Mouse (Mus musculus): ENCODE measurements around the gene Tnfaip2. TPM values are rescaled to one million over a fixed set of nuclear protein-coding genes. Genes with fewer than 3 reads are reported as not detected.

Gene Tnfaip2
- polyA plus RNA-seq, 1 experiment from 2014 or later: 1.9 TPM

DNA sequence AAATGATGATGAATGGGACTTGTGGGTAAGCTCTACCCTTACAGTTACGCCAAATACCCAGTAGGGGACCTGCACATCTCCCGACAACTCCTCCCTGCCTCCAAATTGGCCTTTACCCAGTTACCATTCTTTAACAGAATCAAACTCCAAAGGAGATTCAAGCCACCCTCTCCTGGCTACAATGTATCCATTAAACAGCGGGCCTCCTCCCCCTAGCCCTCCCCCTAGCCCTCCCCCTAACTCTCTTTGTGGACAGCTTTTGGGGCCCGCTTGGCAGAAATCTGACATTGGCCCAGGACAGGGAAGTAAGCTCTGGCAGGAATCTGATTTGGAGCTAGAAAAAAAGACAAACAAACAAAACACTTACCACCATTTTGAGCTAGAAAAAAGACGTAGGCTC is 57.3 kb downstream of the Tnfaip2 start:
- Histone ChIP-seq H3K27me3 (0 out of 2 replicates have a peak, but pooled peaks cover 5% of the 10 kb centered on the region), H3K9me3 (no peaks in the 10 kb centered on the region), H3K4me2 (no peak overlapping the region), H3K36me3 (no peaks in the 10 kb centered on the region), H3K4me3 (no peak overlapping the region), H3K4me1 (replicated peaks) (peaks cover 16% of the 10 kb centered on the region), H3K9ac (no peak overlapping the region), H3K27ac (replicated peaks) (no peak overlapping the region)
- 47% methylated on average over 5 of the region's 5 CpGs for WGBS
- no peak for ATAC-seq (ENCODE audit: low read depth)

GRCm38 (mm10) chr12:111500725-111501124 is 58.5 kb downstream of the Tnfaip2 start:
- Histone ChIP-seq H3K27me3 (0 out of 2 replicates have a peak, but pooled peaks cover 5% of the 10 kb centered on the region), H3K27ac (replicated peaks) (0 out of 2 replicates have a peak overlapping the region, but pooled peaks have one; percentile 0), H3K9me3 (no peaks in the 10 kb centered on the region), H3K9ac (no peak overlapping the region), H3K4me1 (replicated peaks) (peaks cover 18% of the 10 kb centered on the region), H3K4me2 (peak overlapping the region; percentile 30; the same call in 1 of the 2 replicates), H3K36me3 (no peaks in the 10 kb centered on the region), H3K4me3 (no peak overlapping the region)
- ATAC-seq (ENCODE audit: low read depth): peak; percentile 74
- WGBS: 16% methylated on average over 5 of the region's 5 CpGs

DNA sequence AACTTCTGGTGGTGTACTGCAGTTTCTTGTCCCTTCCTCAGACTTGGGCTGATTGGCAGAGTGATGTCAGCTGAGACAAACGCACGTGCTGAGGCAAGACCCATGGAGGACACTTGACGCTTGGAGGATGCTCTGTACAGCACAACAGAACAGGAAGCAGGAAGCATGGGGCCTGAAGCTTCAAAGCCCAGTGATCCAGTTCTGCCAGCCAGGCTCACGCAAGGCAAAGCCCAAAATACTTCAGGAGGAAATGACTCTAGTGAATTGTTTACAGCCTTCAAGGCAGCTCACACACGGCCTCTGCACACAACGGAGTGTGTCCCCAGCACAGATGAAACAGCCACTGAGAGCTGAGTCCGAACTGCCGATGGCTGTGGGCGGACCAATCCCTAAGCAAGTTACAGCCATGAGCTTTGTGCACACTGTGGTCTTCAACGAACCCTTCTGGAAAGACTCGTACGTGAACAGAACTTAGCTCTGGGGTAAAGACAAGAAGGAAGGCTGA is 60.8 kb downstream of the Tnfaip2 start:
- Histone ChIP-seq H3K4me3 (no peak overlapping the region), H3K4me2 (no peak overlapping the region), H3K27ac (replicated peaks) (no peak overlapping the region), H3K36me3 (no peaks in the 10 kb centered on the region), H3K27me3 (0 out of 2 replicates have a peak, but pooled peaks cover 5% of the 10 kb centered on the region), H3K9ac (no peak overlapping the region), H3K4me1 (replicated peaks) (peaks cover 18% of the 10 kb centered on the region), H3K9me3 (no peaks in the 10 kb centered on the region)
- no peak for ATAC-seq (ENCODE audit: low read depth)
- 85% methylated on average over 12 of the region's 12 CpGs for WGBS

DNA sequence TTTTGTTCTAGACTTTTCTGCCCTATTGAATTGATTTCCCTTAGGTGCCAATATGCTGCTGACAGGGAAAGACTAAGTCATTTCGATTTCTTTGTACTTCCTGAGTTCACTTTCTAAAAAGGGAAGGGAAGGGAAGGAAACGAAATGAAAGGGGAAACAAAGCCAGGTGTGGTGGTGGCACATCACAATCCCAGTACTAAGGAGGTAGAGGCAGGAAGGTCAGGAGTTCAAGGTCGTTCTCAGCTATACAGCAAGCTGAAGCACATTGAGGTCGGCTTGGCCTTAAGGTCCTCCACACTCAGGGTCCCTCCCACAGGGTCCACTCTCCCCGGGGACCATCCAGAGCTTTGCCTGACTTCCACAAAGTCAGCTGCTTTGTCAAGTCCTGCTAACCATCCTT is 61.3 kb downstream of the Tnfaip2 start:
- no peak for ATAC-seq (ENCODE audit: low read depth)
- Histone ChIP-seq H3K27me3 (0 out of 2 replicates have a peak, but pooled peaks cover 5% of the 10 kb centered on the region), H3K27ac (replicated peaks) (no peak overlapping the region), H3K4me1 (replicated peaks) (peaks cover 18% of the 10 kb centered on the region), H3K4me2 (no peak overlapping the region), H3K4me3 (no peak overlapping the region), H3K9me3 (no peaks in the 10 kb centered on the region), H3K36me3 (no peaks in the 10 kb centered on the region), H3K9ac (no peak overlapping the region)
- WGBS: 81% methylated on average over 5 of the region's 5 CpGs

Other genes starting within 250 kb of the Tnfaip2 start
- gene Amn, start 171.4 kb upstream of the Tnfaip2 start, polyA plus RNA-seq (2015; fragmentation: Nextera tagmentation; extraction: Ambion mirVana): 5.1 and 5.3 TPM in 2 replicates
- 34.0 and 41.4 TPM in 2 replicates for gene Cdc42bpb, start 64.8 kb upstream of the Tnfaip2 start, polyA plus RNA-seq (2015; fragmentation: Nextera tagmentation; extraction: Ambion mirVana)
- 1.4 TPM in 1 of 2 replicates, not detected in the other for gene Lbhd2, start 35.7 kb upstream of the Tnfaip2 start, polyA plus RNA-seq (2015; fragmentation: Nextera tagmentation; extraction: Ambion mirVana)
- gene Exoc3l4, start 25.5 kb upstream of the Tnfaip2 start, polyA plus RNA-seq (2015; fragmentation: Nextera tagmentation; extraction: Ambion mirVana): 1.1 and 2.3 TPM in 2 replicates
- 1.6 TPM in 2 replicates for gene Gm266, start 43.4 kb downstream of the Tnfaip2 start, polyA plus RNA-seq (2015; fragmentation: Nextera tagmentation; extraction: Ambion mirVana)
- gene Eif5, start 95.5 kb downstream of the Tnfaip2 start, polyA plus RNA-seq (2015; fragmentation: Nextera tagmentation; extraction: Ambion mirVana): 552 and 587 TPM in 2 replicates
- 53.1 and 61.5 TPM in 2 replicates for gene Mark3, start 132.1 kb downstream of the Tnfaip2 start, polyA plus RNA-seq (2015; fragmentation: Nextera tagmentation; extraction: Ambion mirVana)
- gene Ckb, start 229.9 kb downstream of the Tnfaip2 start, polyA plus RNA-seq (2015; fragmentation: Nextera tagmentation; extraction: Ambion mirVana): 1,774 and 1,823 TPM in 2 replicates
- gene Trmt61a, start 235.6 kb downstream of the Tnfaip2 start, polyA plus RNA-seq (2015; fragmentation: Nextera tagmentation; extraction: Ambion mirVana): 7.2 and 8.5 TPM in 2 replicates

Data from neural tube, embryonic 13.5 days (tissue).